Mouse (Mus musculus) spleen, adult 2 months (tissue): ENCODE measurements around the gene A030005K14Rik.

Experiments
- CTCF ChIP-seq: fragments of 200-500 bp; IDR thresholded peaks from 2 replicates; pipeline ENCODE4 v1.5.1; 2011; ENCODE audit warnings: mild to moderate bottlenecking, inconsistent platforms; ENCODE audit not compliant: insufficient read depth, insufficient read length, insufficient replicate concordance; ENCODE audit errors: extremely low read depth
- POLR2A ChIP-seq: fragments of 200-500 bp; IDR thresholded peaks from 2 replicates; pipeline ENCODE4 v1.6.1; 2011; ENCODE audit warnings: low read depth, low read length, inconsistent platforms

DNA sequence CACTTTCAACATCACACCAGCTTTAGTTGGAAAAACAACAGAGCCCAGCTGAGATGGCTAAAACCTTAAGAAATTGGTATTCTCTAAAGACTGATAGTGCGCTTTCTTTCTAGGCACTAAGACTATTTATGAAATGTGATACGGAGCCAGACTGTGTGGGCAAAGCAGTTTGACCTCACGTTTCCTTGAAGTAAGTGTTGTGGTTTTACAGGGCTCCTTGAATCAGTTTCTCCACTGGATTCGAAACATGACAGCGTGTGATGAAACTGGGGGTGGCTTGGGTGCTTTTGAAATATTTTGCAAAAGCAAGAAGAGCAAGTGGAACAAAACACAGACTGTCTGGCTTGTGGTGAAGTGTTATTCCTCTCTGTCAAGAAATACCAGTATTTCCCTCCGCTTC, 17.8 kb upstream of the A030005K14Rik start:
- no peak for TF ChIP-seq CTCF
- TF ChIP-seq POLR2A, result no peak
